27 mouse cellular contexts compared by ENCODE assay signal in the genomic region with DNA sequence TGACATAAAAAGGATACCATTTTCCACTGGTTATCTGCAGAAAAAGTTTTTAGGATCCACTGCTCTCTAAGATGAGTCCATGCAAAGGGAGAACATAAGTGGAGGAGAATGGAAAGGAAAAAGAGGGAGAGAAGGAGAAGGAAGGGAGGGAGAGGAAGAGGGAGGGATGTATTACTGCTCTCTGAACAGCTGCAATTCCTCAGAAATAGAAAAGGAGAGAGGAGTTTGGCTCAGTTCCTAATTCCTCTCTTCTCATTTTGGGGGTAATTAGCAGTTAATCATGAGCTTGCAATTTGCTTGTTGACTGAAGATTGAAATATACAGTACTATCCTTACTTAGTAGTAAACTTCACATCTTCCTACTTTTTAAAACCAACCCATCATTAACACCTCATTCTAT.
DNase-seq lines count a peak whose midpoint lies in the region; ATAC-seq and TF ChIP-seq lines count a peak whose summit lies in the region.
"Had no signal": no experiment of that assay in that cellular context is flagged by ENCODE, and none has a peak within 500 bp of the region (broad histone marks: within the 10 kb centered on the region; RNA-seq: fewer than 3 reads in every experiment).

No protein-coding gene starts in this region.

- H3K4me2 ChIP-seq in forebrain, embryonic 14.5 days (ENCODE audit: low read length), result no peak overlapping the region
- H3K4me2 ChIP-seq in forebrain, embryonic 11.5 days (ENCODE audit: low read depth, low read length, severe bottlenecking), result no peak overlapping the region
- H3K4me2 ChIP-seq in kidney, postnatal 0 days (ENCODE audit: low read length), result no peak overlapping the region
- no peak overlapping the region for H3K4me2 ChIP-seq in kidney, embryonic 14.5 days (replicated peaks; ENCODE audit: low read depth, low read length)
- H3K4me2 ChIP-seq in lung, embryonic 15.5 days, result no peak overlapping the region
- H3K4me2 ChIP-seq: embryonic facial prominence, embryonic 13.5 days; embryonic facial prominence, embryonic 15.5 days; forebrain, embryonic 15.5 days had no signal

- no peak overlapping the region for H3K9ac ChIP-seq in forebrain, embryonic 14.5 days (ENCODE audit: low read length)
- no peak overlapping the region for H3K9ac ChIP-seq in forebrain, embryonic 11.5 days (ENCODE audit: low read length)
- no peak overlapping the region for H3K9ac ChIP-seq in kidney, postnatal 0 days (ENCODE audit: low read depth, low read length)
- H3K9ac ChIP-seq in kidney, embryonic 14.5 days (ENCODE audit: low read depth, low read length), result no peak overlapping the region
- no peak overlapping the region for H3K9ac ChIP-seq in lung, embryonic 15.5 days
- H3K9ac ChIP-seq: embryonic facial prominence, embryonic 13.5 days; embryonic facial prominence, embryonic 15.5 days; forebrain, embryonic 15.5 days had no signal

- no peak for ATAC-seq in forebrain, embryonic 14.5 days
- ATAC-seq in forebrain, embryonic 11.5 days (replicated peaks; ENCODE audit: low FRiP score), result no peak
- ATAC-seq in kidney, postnatal 0 days (replicated peaks; ENCODE audit: low FRiP score, low read depth), result no peak
- ATAC-seq in kidney, embryonic 14.5 days (ENCODE audit: low FRiP score, low TSS enrichment), result no peak
- peak; percentile 70; the same call in 1 of the 2 replicates for ATAC-seq in lung, embryonic 15.5 days (ENCODE audit: borderline replicate concordance, extremely low read depth, low FRiP score, low TSS enrichment)
- ATAC-seq: activated CD4-positive, CD25-positive, alpha-beta regulatory T cell, adult 4 months; CD4-positive, CD25-positive, alpha-beta regulatory T cell, adult 4 months; forebrain, embryonic 15.5 days; Patski had no signal

- no peak for TF ChIP-seq POLR2A in lung, adult 2 months (IDR thresholded peaks at IDR 0.05; ENCODE audit: borderline replicate concordance, extremely low read depth, low read depth, low read length)

- peak; percentile 11 for DNase-seq in forebrain, embryonic 14.5 days (ENCODE audit: low spot score)
- no peak for DNase-seq in forebrain, embryonic 11.5 days (ENCODE audit: low spot score)
- peak; percentile 9 for DNase-seq in kidney, postnatal 0 days (ENCODE audit: low spot score)
- DNase-seq in lung, adult 2 months, result no peak
- DNase-seq in brain, adult 2 months (ENCODE audit: low read depth, low spot score), result peak; percentile 14
- DNase-seq in embryonic facial prominence, embryonic 10.5 days (ENCODE audit: low spot score), result no peak
- DNase-seq: adrenal gland, adult 8-10 months; adrenal gland, postnatal 14 days; adrenal gland, postnatal 36 days; B cell, adult 2 months; cerebellum, adult 11-12 months; cerebellum, adult 2 months; cerebellum, adult 9-10 months; cerebellum, postnatal 10 days; cerebellum, postnatal 25 days had no signal

- no peaks in the 10 kb centered on the region for H3K4me1 ChIP-seq in forebrain, embryonic 14.5 days (ENCODE audit: control insufficient read depth, insufficient read depth, low read length)
- H3K4me1 ChIP-seq in forebrain, embryonic 11.5 days (replicated peaks; ENCODE audit: control insufficient read depth, insufficient read depth, low read length), result no peaks in the 10 kb centered on the region
- no peaks in the 10 kb centered on the region for H3K4me1 ChIP-seq in kidney, postnatal 0 days (replicated peaks; ENCODE audit: insufficient read depth, low read length)
- no peaks in the 10 kb centered on the region for H3K4me1 ChIP-seq in kidney, embryonic 14.5 days (ENCODE audit: control insufficient read depth, insufficient read depth, low read length)
- H3K4me1 ChIP-seq in lung, embryonic 15.5 days, result no peaks in the 10 kb centered on the region
- no peaks in the 10 kb centered on the region for H3K4me1 ChIP-seq in lung, adult 2 months (ENCODE audit: control insufficient read depth, insufficient read depth, low read length)
- H3K4me1 ChIP-seq in embryonic facial prominence, embryonic 10.5 days, result no peaks in the 10 kb centered on the region
- H3K4me1 ChIP-seq: embryonic facial prominence, embryonic 13.5 days; embryonic facial prominence, embryonic 15.5 days; forebrain, embryonic 10.5 days; forebrain, embryonic 15.5 days had no signal

- no peaks in the 10 kb centered on the region for H3K36me3 ChIP-seq in forebrain, embryonic 14.5 days (ENCODE audit: control insufficient read depth, insufficient read depth, low read length)
- no peaks in the 10 kb centered on the region for H3K36me3 ChIP-seq in forebrain, embryonic 11.5 days (ENCODE audit: control insufficient read depth, insufficient read depth, low read length)
- H3K36me3 ChIP-seq in kidney, postnatal 0 days (ENCODE audit: insufficient read depth, low read length), result no peaks in the 10 kb centered on the region
- H3K36me3 ChIP-seq in kidney, embryonic 14.5 days (ENCODE audit: control insufficient read depth, insufficient read depth, low read length), result no peaks in the 10 kb centered on the region
- no peaks in the 10 kb centered on the region for H3K36me3 ChIP-seq in lung, embryonic 15.5 days
- no peaks in the 10 kb centered on the region for H3K36me3 ChIP-seq in embryonic facial prominence, embryonic 10.5 days (replicated peaks)
- H3K36me3 ChIP-seq: embryonic facial prominence, embryonic 13.5 days; embryonic facial prominence, embryonic 15.5 days; forebrain, embryonic 10.5 days; forebrain, embryonic 15.5 days; G1E had no signal

- H3K4me3 ChIP-seq in forebrain, embryonic 14.5 days (ENCODE audit: low read depth, low read length), result no peak overlapping the region
- no peak overlapping the region for H3K4me3 ChIP-seq in forebrain, embryonic 11.5 days (ENCODE audit: low read depth, low read length)
- no peak overlapping the region for H3K4me3 ChIP-seq in kidney, postnatal 0 days (replicated peaks; ENCODE audit: low read depth, low read length)
- no peak overlapping the region for H3K4me3 ChIP-seq in kidney, embryonic 14.5 days (ENCODE audit: low read length)
- H3K4me3 ChIP-seq in lung, embryonic 15.5 days, result no peak overlapping the region
- H3K4me3 ChIP-seq in lung, adult 2 months (replicated peaks; ENCODE audit: extremely low read depth, low read depth, low read length), result no peak overlapping the region
- H3K4me3 ChIP-seq in embryonic facial prominence, embryonic 10.5 days, result no peak overlapping the region
- H3K4me3 ChIP-seq: embryonic facial prominence, embryonic 13.5 days; embryonic facial prominence, embryonic 15.5 days; erythroblast, embryonic 14.5 days; forebrain, embryonic 10.5 days; forebrain, embryonic 15.5 days had no signal

- TF ChIP-seq CTCF in kidney, postnatal 0 days (IDR thresholded peaks at IDR 0.05; ENCODE audit: low read depth), result no peak
- TF ChIP-seq CTCF in lung, adult 2 months (IDR thresholded peaks at IDR 0.05; ENCODE audit: insufficient read depth, low read length), result no peak

- no peak overlapping the region for H3K27ac ChIP-seq in forebrain, embryonic 14.5 days (ENCODE audit: low read depth, low read length)
- no peak overlapping the region for H3K27ac ChIP-seq in forebrain, embryonic 11.5 days (ENCODE audit: low read depth, low read length)
- H3K27ac ChIP-seq in kidney, postnatal 0 days, result no peak overlapping the region
- no peak overlapping the region for H3K27ac ChIP-seq in kidney, embryonic 14.5 days (ENCODE audit: low read depth, low read length)
- H3K27ac ChIP-seq in lung, embryonic 15.5 days, result no peak overlapping the region
- no peak overlapping the region for H3K27ac ChIP-seq in embryonic facial prominence, embryonic 10.5 days (replicated peaks)
- H3K27ac ChIP-seq: embryonic facial prominence, embryonic 13.5 days; embryonic facial prominence, embryonic 15.5 days; forebrain, embryonic 10.5 days; forebrain, embryonic 15.5 days had no signal

- no peaks in the 10 kb centered on the region for H3K27me3 ChIP-seq in forebrain, embryonic 14.5 days (replicated peaks; ENCODE audit: control insufficient read depth, insufficient read depth, low read length)
- no peaks in the 10 kb centered on the region for H3K27me3 ChIP-seq in forebrain, embryonic 11.5 days (ENCODE audit: control insufficient read depth, insufficient read depth, low read length)
- no peaks in the 10 kb centered on the region for H3K27me3 ChIP-seq in kidney, postnatal 0 days (ENCODE audit: insufficient read depth, low read length)
- H3K27me3 ChIP-seq in kidney, embryonic 14.5 days (ENCODE audit: control insufficient read depth, insufficient read depth, low read length), result no peaks in the 10 kb centered on the region
- no peaks in the 10 kb centered on the region for H3K27me3 ChIP-seq in lung, embryonic 15.5 days
- no peaks in the 10 kb centered on the region for H3K27me3 ChIP-seq in embryonic facial prominence, embryonic 10.5 days (replicated peaks; ENCODE audit: low read depth, poor library complexity, severe bottlenecking)
- H3K27me3 ChIP-seq: CH12.LX; embryonic facial prominence, embryonic 13.5 days; embryonic facial prominence, embryonic 15.5 days; forebrain, embryonic 15.5 days had no signal

- H3K9me3 ChIP-seq in forebrain, embryonic 14.5 days (replicated peaks; ENCODE audit: control insufficient read depth, low read length), result no peaks in the 10 kb centered on the region
- no peaks in the 10 kb centered on the region for H3K9me3 ChIP-seq in forebrain, embryonic 11.5 days (ENCODE audit: control insufficient read depth, low read length)
- H3K9me3 ChIP-seq in kidney, postnatal 0 days (replicated peaks; ENCODE audit: low read length), result no peaks in the 10 kb centered on the region
- H3K9me3 ChIP-seq in kidney, embryonic 14.5 days (ENCODE audit: control insufficient read depth, low read length), result no peaks in the 10 kb centered on the region
- H3K9me3 ChIP-seq in lung, embryonic 15.5 days, result no peaks in the 10 kb centered on the region
- no peaks in the 10 kb centered on the region for H3K9me3 ChIP-seq in embryonic facial prominence, embryonic 10.5 days
- H3K9me3 ChIP-seq: embryonic facial prominence, embryonic 13.5 days; embryonic facial prominence, embryonic 15.5 days; forebrain, embryonic 10.5 days; forebrain, embryonic 15.5 days; G1E had no signal

Comparison
In these comparisons a context has a peak if more than half of its experiments do, and no peak if none do; other contexts are left out.
1. DNase-seq: peak in forebrain, embryonic 14.5 days (single experiment), kidney, postnatal 0 days (single experiment) and brain, adult 2 months (single experiment); none in forebrain, embryonic 11.5 days (single experiment), lung, adult 2 months (single experiment) and embryonic facial prominence, embryonic 10.5 days (single experiment).